Mouse (Mus musculus): Measurements from ENCODE around the gene Adgrb3.
"Not testable (repeated sequence)": the region's sequence is repeated elsewhere in the genome, so short reads cannot be mapped to it uniquely, and the experiment has no call there.

The Adgrb3 gene

DNA sequence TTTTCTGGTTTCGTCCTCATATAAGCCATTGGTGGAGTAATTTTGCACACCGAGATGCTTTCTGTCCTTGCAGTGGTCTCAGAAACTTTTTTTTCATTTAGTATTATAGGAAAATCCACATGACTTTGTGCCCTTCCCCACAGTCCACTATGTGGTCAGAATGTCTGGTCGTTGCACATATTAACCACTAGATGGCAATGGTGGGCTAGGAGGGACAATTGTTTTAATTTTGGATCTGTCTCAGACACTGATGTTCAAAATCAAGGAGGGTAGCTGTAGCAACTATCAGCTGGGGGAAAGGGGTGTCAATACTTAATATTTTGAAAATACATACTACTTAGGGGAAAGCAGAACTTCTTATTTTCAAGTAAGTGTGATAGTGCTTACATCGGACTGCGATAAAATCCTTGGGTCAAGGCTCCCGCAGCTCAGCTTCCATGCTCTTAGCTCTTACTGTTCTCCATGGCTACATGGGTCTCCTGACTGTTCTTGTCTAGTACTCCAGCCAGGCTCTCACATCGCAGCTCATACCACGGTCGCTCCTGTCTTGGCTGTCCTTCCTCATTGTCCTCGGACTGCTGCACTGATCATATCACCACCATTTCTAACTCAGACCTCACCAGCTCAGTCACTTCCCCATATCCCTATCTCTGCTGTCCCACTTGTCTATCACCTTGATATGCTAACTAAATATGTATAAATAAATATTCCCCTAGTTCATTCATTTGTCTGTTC lies 319.0 kb downstream of the Adgrb3 start:
- DNase-seq (ENCODE audit: low read depth): peak; percentile 1

DNA sequence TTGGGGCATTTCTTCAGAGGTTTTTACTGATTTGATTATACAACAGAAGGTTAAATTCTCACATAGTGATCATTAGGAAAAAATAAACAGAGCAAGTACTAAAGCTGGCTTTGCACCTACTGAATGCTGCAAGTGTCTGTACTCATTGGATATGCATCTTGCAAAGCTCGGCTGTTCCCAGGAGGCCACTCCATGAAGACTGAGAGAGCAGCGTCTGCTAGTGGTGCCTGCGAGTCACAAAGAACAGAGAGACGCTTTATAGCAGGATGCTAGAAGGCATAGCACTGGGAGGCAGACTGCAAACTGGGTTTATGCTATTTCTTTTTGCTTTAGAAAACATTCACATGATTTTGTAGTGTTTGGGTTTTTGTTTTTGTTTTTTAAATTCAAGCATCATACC lies 325.2 kb downstream of the Adgrb3 start:
- DNase-seq (ENCODE audit: low read depth): no peak

DNA sequence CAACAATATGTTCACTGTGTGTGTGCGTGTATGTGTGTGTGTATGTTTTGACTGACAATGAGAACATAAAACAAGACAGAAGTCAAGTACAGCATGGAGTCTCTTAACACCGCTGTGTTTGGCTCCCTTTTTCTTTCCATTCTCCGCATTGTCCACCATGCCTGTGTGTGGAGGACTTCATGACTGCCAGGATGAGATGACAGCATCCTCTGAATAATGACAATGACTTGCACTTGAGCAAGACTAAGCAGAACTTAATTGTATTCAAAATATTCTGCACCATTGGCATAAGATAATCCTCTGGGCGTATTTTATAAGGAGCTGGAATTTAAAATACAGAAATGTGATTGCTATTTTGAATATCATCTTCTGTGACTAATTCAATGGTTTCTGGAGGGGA lies 326.0 kb downstream of the Adgrb3 start:
- DNase-seq (ENCODE audit: low read depth): no peak

DNA sequence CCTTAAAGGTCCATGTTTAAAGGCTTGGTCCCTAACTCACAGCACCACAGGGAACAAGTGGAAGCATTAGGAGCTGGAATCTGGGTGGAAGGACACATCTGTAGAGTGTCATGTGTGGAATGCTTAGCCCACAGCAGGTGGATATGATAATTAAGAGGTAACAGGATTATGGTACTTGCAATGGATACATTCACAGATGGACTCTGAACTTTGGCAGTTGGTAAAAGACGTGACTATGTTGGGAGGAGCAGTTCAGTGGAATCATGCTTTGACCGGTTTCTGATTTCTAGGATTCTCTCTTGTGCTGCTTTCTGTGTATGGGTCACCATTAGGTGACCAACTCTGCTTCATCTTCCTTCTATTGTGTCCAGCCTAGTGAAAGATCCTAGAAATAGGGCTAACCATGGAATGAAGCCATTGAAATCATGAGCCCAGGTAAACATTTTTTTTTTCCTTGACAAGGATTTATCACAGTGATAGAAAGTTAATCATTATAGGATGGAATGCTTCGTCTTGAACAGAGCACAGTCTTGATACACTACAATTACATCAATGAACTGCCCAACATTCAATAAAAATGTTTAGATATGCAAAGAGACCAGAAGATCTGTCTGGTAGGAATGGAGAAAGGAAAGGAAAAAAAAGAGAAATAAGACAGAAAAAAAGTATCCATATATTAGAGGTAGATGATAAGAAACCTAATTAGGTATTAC lies 334.1 kb downstream of the Adgrb3 start:
- DNase-seq (ENCODE audit: low read depth): no peak

DNA sequence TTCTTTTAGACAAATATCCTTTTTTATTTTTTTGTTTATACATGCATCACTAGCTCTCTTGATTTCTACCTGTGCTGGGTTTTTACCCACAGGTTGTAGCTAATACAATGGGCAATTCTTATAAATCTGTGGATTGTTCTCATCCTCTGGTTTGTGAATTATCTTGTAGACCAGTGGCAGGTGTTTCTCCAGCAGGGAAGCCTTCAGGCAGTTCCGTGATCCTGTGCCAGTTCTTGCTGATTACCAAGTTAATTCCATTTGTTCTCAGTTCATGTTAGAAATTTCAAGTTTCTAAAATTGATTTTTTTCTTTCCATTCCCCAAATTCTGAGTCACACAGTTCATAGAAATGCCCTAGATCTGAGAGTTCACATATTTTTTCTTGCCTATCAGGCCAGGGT lies 338.0 kb downstream of the Adgrb3 start:
- no peak for DNase-seq (ENCODE audit: low read depth)

DNA sequence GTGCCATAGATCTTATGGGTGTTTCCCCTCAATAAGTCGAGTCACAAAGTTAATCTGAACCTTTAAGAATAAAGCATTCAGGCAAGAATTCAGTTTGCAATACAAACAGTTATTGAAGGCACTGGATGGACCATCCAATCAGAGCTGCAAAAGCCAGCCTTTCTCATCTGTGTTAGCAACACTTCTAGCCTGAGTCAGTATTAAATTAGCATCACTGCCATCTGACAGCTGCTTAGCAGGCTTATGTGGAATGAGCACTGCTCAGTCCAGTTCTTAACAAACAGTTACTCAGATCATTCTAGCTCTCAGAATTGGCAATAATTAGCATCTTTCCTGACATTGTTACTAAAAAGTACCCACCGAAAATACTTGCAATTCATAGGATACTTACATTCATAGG lies 339.3 kb downstream of the Adgrb3 start:
- DNase-seq (ENCODE audit: low read depth): no peak

DNA sequence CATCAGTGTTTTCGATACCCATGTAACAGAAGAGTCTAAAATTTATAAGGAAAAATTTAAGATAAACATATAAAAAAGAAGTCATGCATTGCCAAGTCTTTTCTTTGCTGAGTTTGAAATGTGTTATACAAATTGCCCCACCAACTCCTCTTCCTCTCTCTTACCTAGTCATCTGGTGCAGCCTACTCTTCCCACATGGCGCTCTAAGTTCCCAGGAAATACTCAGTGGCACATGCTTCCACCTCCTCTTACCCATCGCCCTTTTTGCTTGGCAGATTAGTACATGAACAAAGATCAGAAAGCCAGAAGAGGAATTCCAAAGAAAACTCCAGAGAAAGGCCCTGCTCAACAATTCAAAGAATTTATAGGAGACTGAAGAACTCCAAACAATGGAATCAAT lies 353.8 kb downstream of the Adgrb3 start:
- DNase-seq (ENCODE audit: low read depth): no peak

DNA sequence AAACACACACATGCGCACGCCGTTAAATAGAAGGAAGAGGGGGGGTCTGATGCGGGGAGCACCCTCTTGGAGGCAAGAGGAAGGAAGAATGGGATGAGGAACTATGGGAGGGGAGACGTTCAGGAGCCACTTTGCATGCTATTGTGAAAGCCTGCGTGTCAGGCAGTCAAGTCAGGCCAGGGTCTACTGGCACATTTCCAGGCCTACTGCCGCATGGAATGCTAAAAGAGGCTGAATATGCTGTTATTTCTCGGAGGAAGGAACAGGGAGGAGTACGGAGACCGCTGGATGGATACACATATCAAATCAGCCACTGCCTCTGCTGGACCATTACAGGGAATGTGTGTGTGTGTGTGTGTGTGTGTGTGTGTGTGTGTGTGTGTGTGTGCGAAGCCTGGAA lies 355.0 kb downstream of the Adgrb3 start:
- DNase-seq (ENCODE audit: low read depth): no peak

DNA sequence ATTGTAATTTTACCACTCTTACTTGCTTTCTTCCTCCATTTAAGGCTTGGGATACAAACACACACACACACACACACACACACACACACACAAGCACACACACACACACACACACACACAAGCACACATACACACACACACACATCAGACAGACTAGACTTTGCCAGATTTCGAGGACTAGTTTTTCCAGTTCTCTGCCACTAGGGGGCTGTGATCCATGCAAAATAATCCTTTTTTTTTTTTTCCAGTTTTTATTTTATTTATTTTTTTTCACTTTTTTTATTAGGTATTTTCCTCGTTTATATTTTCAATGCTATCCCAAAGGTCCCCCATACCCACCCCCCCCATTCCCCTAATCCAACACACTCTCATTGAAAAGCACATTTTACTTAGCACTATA lies 357.9 kb downstream of the Adgrb3 start:
- DNase-seq (ENCODE audit: low read depth): not testable (repeated sequence)

DNA sequence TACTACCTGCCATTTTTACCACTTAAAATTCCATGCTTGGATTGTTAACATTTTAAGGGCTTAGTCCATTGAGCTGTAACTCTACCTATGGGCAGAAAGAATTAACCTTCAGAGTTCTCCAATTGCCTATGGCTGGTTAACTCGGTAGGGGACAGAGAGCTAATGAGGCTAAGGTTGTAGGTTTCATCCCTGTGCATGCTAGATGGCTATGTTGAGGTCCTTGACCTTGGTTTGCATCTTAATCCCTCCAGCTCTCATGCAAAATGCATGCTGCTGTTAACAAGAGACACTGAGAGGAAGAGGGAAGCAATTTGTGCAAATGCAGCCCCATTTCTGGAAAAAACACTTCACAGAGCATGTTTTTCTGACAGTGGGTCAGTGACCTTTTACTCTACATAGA lies 366.9 kb downstream of the Adgrb3 start:
- DNase-seq (ENCODE audit: low read depth): no peak

DNA sequence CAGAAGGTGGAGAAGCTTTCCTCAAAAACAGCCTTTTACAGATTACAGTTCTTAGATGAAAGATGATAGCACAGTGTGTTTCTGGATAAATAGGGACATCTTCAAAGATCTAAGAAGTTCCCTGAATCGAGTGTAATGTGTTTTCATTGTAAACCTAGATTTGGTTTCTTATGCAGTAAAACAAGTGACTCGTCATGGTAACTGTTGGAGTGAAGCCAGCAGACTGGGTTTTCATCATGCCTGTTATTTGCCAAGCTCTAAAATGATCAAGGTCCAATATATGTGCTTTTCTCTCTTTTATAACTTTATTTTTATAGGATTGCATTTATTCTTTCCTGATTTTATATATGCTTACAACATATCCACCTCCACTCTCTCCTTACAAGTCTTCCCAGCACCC lies 394.0 kb downstream of the Adgrb3 start:
- no peak for DNase-seq (ENCODE audit: low read depth)

DNA sequence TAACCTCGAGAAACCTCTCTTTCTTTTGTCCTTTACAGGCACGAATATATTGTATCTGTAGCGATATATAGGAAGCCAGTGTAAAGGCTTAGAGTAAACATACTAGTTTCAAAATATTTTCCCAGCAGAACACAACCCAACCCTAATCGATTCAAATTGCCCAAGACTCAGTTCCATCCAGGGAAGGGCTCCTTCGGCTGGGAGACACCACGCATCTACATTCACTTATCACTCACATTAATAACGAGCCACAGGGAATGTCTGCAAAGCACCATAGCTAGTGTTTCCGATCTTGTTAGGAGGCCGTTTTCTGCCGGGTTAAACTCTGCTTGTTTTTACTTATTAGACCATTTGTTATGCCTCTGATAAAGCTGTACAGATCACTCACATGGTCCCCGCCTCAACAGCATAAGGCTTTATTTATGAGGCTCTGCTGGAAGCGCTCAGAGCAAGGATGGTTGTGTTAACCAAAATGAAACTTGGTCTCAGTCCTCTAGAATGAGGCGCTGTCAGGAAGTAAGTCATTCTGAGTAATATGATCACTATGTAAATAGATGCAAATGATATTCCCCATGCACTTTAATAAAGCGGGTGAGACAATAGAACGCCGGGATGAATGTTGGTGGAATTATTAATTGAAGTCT lies 399.2 kb downstream of the Adgrb3 start:
- no peak for DNase-seq (ENCODE audit: low read depth)

DNA sequence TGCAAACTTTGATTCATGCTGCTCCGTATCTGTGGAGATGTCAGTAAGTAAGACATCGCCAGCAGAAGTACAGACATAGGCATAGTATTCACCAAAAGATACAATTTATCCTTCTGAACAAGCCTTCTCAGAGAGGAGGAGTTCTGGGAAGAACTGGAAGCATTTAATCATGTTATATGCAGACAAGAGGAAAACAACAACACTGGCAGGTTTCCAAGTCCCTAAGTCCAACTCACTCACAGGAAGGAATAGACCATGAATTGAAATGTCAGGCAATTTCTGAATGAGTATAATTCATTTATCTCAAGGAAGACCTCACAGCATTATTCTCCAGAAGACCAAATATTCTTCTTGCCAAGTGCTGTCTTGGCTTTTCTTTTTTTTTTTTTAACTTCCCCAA lies 408.8 kb downstream of the Adgrb3 start:
- no peak for DNase-seq (ENCODE audit: low read depth)

DNA sequence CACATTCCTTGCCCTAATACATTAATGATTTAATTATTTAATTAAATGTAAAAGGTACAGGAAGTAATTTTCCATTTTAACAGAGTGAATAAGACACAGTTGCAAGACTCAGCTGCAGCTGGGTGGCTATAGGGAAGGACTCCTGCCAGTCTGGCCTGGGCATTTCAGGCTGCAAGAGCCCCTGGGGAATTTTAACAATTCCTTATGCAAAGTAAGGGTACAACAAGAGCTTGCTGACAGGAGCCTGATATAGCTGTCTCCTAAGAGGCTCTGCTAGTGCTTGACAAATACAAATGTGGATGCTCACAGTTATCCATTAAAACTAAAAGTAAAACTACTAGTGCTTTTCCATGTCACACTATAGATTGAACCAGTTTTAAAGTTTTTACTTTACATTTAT lies 410.1 kb downstream of the Adgrb3 start:
- no peak for DNase-seq (ENCODE audit: low read depth)

DNA sequence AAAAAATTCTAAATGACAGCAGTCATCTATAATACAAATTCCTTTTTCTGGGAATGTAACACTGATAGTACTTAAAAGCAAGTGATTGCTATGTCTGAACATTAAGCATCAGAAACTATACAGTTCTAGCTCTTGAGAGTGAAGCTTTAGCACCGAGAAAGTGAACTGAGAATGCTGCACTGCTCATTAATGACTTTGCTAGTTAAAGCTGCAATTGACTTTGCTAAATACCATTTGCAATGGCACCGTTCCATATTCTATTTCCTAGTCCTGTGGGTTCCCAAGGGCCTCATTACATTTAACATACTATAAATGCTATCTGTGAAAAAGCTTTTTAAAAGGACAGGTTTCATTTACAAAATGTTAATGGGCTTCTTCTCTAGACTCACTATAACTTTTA lies 414.4 kb downstream of the Adgrb3 start:
- DNase-seq (ENCODE audit: low read depth): no peak

DNA sequence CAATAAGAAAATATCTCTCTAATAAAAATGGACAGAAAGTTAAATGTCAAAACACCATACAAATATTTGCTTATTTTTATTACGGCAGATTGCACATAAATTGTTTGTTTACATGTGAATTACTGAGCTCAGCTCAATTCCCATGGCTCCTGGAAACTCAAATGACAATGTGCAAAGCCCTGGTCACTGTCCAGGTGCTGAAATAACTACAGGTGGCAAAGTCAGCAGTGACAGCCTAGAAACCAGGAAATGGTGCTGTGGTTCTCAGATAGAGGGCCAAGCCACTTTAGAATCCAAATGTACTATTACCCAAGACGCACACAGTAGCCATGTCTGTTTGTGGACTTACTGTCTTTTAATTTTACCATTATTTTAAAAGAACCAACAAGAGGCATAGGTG lies 465.3 kb downstream of the Adgrb3 start:
- no peak for DNase-seq (ENCODE audit: low read depth)

DNA sequence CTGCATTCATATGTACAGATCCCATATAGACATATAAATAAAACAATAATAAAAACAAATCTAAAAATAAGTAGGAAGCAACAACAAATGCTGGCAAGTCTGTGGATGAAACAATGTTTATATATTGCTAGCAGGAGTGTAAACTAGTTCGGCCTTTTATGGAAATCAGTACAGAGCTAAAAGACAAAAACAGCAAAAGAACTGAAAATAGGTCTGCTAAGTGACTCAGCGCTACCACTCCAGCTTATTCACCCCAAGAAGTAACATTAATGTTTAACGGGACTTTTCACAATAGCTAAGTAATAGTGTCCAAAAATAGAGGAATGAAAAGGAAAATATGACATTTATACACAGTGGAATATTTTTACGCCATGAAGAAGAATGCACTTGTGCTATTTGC lies 471.0 kb downstream of the Adgrb3 start:
- DNase-seq (ENCODE audit: low read depth): no peak

DNA sequence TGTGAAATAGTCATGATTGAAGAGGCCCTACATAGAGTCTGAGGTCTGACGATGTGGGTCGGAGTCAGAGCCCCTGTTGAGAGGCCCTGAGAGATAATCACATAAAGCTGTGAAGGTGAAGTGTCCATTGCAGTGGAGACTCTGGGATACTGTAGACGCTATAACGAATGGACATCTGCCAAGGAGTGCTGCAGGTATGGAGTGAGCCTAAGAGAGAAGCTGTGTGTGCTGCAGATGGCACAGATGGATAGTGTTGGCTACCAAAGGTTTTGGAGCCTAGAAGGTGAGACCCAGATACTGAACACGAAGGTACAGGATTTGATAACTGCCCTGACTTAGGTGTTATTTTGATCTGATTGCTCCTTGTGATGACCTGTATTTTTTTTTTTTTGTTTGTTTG lies 474.0 kb downstream of the Adgrb3 start:
- DNase-seq (ENCODE audit: low read depth): no peak

DNA sequence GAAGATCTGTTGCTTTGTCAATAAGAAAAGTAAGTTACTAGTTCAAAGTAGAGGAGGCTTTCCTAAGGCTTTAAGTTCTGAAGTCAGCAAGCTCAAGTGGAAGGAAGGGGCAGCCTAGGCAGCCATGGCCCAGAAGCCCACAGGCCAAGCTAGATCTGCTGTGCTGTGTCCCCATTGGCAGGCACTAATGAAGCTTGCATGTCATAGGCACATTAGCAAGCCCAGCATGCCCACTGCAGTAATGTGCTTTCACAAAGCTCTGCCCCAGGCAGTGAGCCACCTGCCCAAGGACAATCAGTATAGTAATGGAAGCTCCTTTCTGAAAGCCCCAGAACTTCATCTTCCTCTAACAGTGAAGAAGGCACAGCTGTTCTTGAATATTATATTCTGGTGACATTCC lies 484.6 kb downstream of the Adgrb3 start:
- no peak for DNase-seq (ENCODE audit: low read depth)

DNA sequence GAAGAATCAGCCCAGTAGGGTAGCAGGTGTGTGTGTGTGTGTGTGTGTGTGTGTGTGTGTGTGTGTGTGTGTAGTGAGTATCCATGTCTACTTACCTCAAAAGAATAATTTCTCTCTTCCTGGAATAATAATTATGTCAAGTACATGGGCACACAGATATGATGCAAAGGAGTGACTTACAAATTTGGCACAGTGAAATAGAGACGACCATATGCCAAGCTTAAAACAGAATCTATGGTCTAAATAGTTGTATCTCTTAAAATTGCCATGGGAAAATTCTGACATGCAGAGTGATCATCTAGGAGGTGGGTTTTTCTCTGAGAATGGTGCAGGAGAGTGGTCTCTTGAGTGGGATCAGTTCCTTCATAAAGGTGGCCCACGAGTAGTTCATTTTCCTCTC lies 504.1 kb downstream of the Adgrb3 start:
- DNase-seq (ENCODE audit: low read depth): no peak

DNA sequence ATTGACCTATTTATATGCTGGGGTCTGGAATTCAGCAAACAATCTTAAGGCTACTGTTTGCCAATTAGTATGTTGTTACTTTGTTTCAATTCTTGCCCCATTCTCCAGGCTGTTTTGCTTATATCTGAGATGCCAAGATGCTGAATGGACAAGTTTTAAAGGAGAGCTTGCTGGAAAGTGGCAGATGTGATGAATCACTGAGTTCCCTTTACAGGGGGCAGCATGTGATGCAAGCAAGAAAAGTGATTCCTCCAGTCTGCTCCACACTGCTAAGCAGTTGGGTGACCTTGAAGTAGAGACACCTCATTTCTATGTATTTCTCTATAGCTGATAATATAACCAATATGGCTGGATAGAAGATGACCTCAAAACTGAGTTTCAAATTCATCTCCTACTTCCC lies 512.4 kb downstream of the Adgrb3 start:
- DNase-seq (ENCODE audit: low read depth): no peak

DNA sequence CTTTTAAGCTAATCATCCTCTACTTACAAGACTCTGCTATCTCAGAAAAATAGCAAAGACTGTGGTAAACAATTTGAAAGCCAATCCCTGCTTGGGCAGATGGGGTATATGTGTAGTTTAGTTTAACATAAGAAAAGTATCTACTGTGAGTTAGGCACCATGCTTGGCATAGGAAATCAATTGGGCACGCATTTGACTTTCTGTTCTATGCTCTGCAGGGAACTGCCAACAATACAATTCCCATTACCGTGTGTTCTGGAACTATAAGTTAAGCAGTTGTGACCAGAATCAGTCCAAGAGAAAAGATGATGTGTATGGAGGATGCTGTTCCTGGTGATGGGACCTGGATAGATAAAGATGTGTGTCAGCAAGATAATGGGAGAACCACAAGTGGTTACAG lies 517.2 kb downstream of the Adgrb3 start:
- no peak for DNase-seq (ENCODE audit: low read depth)

DNA sequence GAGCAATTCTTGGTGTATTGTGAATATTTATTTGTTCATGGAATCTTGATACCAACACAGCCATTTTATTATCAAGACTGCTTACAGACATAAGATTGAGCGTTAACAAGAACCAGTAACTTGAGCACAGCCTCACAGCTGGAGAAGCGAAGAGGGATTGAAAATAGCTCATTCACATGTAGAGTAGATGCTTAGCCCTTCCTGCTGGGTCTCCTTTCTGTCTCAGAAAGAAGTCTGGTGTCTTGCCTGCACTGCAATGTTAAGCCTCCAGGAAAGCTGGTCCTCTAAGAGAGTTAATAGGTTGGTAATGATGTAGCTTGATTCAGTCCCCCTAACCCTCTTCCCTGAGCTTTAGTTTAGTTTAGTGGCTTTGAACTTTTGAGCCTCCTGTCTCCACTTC lies 519.4 kb downstream of the Adgrb3 start:
- no peak for DNase-seq (ENCODE audit: low read depth)

DNA sequence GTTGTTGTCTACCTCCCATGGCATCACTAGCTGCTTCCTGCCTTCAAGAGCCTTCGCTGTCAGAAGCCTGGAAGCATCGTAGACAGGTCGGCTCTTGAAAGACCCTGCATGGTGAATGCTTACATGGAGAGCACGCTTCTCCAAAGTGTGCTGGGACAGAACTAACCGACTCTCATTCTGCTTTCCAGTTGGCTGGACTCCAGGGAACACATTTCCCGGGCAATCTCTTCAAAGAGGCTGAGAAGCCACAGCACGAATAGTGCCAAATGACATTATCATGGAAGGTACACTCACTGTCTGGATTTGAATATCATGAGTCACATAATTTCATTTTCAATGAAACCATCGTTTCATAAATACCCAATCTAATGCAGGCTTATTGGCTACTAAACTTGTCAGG lies 548.0 kb downstream of the Adgrb3 start:
- DNase-seq (ENCODE audit: low read depth): no peak
